Mouse (Mus musculus): ENCODE measurements around the gene Fam149b.
"Not testable (repeated sequence)": the region's sequence is repeated elsewhere in the genome, so short reads cannot be mapped to it uniquely, and the experiment has no call there.

Fam149b gene

GRCm38 (mm10) chr14:20347991-20348541, at the start of gene Fam149b, which contains the start of gene Ecd:
Gene Fam149b (plus strand): TSS chr14:20348162.
Gene Ecd (minus strand): TSS chr14:20348121.
- peak; percentile 99 for DNase-seq (ENCODE audit: low read depth, low spot score)

DNA sequence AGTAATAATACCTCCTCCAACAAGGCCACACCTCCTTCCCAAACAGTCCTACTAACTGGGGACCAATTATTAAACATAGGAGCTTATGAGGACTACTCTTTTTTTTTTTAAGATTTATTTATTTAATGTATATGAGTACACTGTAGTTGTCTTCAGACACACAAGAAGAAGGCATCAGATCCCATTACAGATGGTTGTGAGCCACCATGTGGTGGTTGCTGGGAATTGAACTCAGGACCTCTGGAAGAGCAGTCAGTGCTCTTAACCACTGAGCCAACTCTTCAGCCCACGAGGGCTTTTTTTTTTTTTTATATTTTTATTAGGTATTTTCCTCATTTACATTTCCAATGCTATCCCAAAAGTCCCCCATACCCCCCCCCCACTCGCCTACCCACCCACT, 42.9 kb upstream of the Fam149b start:
- DNase-seq (ENCODE audit: low read depth, low spot score), result not testable (repeated sequence)

DNA sequence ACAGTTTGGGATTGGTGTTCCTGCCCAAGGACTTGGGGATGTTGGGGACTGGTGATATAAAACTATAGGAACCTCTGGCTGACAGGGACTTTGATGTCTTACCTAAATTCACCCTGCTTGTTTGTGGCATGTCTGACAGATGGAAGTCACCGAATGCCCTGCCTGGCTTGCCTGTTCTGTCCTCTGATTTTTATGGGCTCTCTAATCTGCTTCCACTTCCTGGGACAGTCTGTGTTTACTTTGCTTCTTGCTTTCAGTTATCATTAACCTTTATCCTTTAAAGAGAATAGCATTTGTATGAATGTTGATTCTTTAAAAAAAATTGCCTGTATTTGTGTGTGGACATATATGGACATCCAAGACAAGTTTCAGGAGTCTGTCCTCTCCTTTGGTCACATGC, 32.8 kb upstream of the Fam149b start:
- no peak for DNase-seq (ENCODE audit: low read depth, low spot score)

DNA sequence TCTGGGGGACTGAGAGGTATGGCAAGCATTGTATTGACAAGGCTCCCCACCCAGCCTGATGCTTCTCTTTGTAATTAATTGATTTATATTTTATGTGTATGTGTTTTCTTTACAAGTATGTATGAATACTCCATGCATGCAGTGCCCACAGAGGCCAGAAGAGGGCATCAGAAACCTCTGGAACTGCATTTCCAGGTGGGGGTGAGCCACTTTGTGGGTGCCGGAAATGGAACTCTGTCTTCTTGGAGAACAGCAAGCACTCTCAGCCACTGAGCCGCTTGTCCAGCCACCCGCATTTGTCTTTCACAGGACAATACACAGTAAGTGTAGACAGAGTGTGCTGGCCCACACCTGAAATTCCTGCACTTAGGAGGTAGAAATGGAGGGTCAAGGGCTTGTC, 28.5 kb upstream of the Fam149b start:
- DNase-seq (ENCODE audit: low read depth, low spot score), result peak; percentile 37

DNA sequence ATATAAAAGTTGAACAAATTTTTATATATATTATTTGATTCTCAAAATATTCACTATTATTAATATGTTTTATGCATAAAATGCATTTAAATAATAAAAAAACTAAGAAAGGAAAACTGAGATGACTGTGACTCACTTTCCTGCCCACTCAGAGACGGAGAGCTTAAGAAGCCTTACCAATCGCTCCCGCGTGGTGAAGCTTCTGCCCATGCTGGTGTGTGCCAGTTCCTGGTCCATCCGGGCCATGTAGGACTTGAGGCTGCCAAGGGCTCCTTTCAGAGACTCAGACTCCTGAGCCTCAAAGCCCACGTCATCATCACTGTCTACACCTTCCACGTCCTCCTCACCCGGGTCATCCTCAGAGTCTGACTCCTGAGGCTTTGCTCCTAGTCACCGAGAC, 23.8 kb upstream of the Fam149b start:
- DNase-seq (ENCODE audit: low read depth, low spot score), result peak; percentile 58

GRCm38 (mm10) chr14:20328474-20328873, 19.5 kb upstream of the Fam149b start:
- peak; percentile 11 for DNase-seq (ENCODE audit: low read depth, low spot score)

DNA sequence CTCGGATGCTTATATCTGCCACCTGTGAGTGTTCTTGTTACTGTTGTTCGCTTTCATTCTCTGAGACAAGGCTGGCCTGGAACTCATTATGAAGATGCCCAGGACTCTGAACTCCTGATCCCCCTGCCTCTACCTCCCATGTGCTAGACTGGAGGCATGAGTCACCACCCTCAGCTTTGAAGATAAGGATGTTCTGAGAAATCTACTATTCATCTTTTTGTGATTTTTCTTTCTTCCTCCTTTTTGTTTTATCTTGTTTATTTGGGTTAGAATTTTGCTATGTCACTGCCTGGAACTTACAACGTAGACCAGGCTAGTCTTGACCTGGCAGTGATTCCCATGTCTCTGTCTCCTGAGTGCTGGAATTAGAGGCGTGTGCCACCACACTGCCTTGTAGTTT, 16.6 kb upstream of the Fam149b start:
- no peak for DNase-seq (ENCODE audit: low read depth, low spot score)

GRCm38 (mm10) chr14:20339415-20339814, 8.5 kb upstream of the Fam149b start:
- DNase-seq (ENCODE audit: low read depth, low spot score), result no peak

GRCm38 (mm10) chr14:20340149-20340548, 7.8 kb upstream of the Fam149b start:
- peak; percentile 31 for DNase-seq (ENCODE audit: low read depth, low spot score)

DNA sequence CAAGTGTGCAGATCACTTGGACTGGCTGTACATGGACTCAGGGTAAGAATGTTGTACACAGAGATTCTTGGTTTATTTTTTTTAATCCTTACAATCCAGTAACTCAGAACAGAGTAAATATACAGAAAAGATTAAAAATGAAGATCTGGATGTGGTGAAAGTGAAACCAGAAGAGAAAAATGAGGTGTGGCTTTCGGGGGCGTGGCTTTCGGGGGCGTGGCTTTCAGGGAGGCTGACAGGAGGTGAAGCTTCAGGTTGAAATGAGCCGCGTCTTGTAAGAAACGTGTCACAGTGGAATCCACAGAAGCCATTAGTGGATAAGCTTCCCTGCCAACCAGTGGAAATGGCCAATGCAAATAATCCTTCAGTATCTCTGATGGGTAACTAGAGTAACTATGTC, 7.1 kb upstream of the Fam149b start:
- DNase-seq (ENCODE audit: low read depth, low spot score), result no peak

GRCm38 (mm10) chr14:20345885-20346284, 2.1 kb upstream of the Fam149b start:
- peak; percentile 19 for DNase-seq (ENCODE audit: low read depth, low spot score)

- peak; percentile 49 for DNase-seq (ENCODE audit: low read depth, low spot score)
These were observed 446 bp upstream of the Fam149b start for GRCm38 (mm10) chr14:20347441-20347990.

DNA sequence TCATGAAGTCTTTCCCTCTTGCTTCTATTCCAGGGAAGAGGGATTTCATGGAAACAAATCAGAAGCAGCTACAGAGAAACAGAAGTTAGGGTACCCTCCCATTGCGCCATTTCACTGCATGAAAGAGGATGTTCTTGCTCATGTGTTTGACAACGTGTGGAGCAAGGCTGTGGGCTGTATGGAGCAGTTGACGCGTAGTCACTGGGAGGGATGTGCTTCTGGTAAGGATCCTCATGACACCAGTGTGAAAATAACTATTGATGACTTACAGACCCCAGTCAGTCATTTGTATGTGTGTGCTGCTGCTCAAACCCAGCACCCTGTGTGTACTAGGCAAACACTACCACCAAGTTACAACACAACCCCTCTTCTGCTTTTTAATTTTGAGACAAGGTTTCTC, 15.3 kb downstream of the Fam149b start:
- no peak for DNase-seq (ENCODE audit: low read depth, low spot score)

DNA sequence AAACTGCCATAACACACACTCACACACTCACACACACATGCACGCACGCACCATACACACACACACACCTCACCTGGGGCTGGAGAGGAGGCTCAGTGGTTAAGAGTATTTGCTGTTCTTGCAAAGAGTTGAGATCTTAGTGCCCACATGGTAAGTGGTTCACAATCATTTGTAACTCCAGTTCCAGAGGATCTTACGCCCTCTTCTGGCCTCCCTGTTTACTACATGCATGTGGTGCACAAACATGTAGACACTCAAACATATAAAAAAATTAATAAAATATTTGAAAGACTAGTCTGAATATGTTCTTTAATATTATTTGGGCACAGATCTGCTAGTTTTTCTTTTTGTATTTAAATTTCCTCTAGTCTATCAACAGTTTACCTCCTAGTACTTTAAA, 20.3 kb downstream of the Fam149b start:
- DNase-seq (ENCODE audit: low read depth, low spot score), result no peak

- DNase-seq (ENCODE audit: low read depth, low spot score), result no peak
These were observed 22.8 kb downstream of the Fam149b start for GRCm38 (mm10) chr14:20370798-20371197.

- DNase-seq (ENCODE audit: low read depth, low spot score), result no peak
These were observed 23.9 kb downstream of the Fam149b start for GRCm38 (mm10) chr14:20371854-20372253.

GRCm38 (mm10) chr14:20377112-20377521, 29.2 kb downstream of the Fam149b start:
- peak; percentile 38 for DNase-seq (ENCODE audit: low read depth, low spot score)

GRCm38 (mm10) chr14:20378313-20379061, 30.5 kb downstream of the Fam149b start:
- DNase-seq (ENCODE audit: low read depth, low spot score), result peak; percentile 65

DNA sequence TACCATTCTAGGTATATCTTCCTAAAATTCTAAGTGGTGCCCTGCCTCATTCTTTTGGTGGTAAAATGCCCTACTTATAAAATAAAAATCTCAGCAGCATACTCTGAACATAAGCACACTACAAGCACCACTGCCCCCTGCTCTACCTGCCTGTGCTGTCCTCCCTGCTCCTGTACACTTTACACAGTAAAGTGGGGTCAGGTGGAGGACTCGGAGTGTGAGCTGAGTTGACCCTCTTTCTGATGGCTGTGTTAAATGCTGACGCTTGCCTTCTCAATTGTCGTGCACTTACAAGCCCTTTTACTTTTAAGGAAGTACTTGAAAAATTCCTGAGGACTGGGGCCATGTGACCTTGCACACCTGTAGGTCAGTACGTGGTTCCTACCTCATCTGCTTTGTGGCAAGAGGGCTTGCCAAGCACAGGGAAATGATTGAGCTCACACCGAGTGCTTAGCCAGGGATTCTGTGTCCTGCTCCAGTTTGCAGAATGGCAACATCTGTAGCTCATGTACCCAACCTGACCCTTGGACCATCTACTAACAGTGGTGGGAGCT, 31.2 kb downstream of the Fam149b start:
- DNase-seq (ENCODE audit: low read depth, low spot score), result no peak

GRCm38 (mm10) chr14:20379753-20380430, 31.9 kb downstream of the Fam149b start:
- DNase-seq (ENCODE audit: low read depth, low spot score), result no peak

GRCm38 (mm10) chr14:20388441-20389129, 40.6 kb downstream of the Fam149b start, which contains the start of gene Dnajc9:
Gene Dnajc9 (minus strand): TSS chr14:20388910.
- peak; percentile 96 for DNase-seq (ENCODE audit: low read depth, low spot score)

Measured in brain, adult 2 months (tissue).